Mouse (Mus musculus) heart, adult 9 months (tissue): Measurements from ENCODE around the gene Ankub1.

Source experiments
- DNase-seq, 2 experiments: peaks; one replicate each; pipeline ENCODE4 v3.0.0; 2022; ENCODE audit warnings: low spot score in 2 of 2

Gene Ankub1

GRCm38 (mm10) chr3:57692719-57693118, at the start of gene Ankub1:
Gene Ankub1, minus strand, starts transcription at chr3:57692799.
- no peak for DNase-seq

GRCm38 (mm10) chr3:57739830-57740229, 47.2 kb upstream of the Ankub1 start:
- DNase-seq = no peak

GRCm38 (mm10) chr3:57736419-57737095, 44.0 kb upstream of the Ankub1 start:
- no peak for DNase-seq

- peak; percentile 98 for DNase-seq
These were observed 43.1 kb upstream of the Ankub1 start, which contains the start of gene Rnf13 for GRCm38 (mm10) chr3:57735511-57736370. Gene Rnf13, plus strand, starts transcription at chr3:57736062.

GRCm38 (mm10) chr3:57732206-57732915, 39.8 kb upstream of the Ankub1 start:
- no peak for DNase-seq

- DNase-seq = no peak
These were observed 21.6 kb upstream of the Ankub1 start for GRCm38 (mm10) chr3:57714151-57714550.

GRCm38 (mm10) chr3:57696779-57697178, 4.2 kb upstream of the Ankub1 start:
- DNase-seq = no peak

GRCm38 (mm10) chr3:57696249-57696648, 3.6 kb upstream of the Ankub1 start:
- no peak for DNase-seq

- DNase-seq = no peak
These were observed 827 bp downstream of the Ankub1 start for GRCm38 (mm10) chr3:57691772-57692171.

- DNase-seq = peak; percentile 10 to 17
These were observed 14.8 kb downstream of the Ankub1 start for GRCm38 (mm10) chr3:57677786-57678185.

- DNase-seq = no peak
These were observed 18.5 kb downstream of the Ankub1 start for GRCm38 (mm10) chr3:57674075-57674474.

- DNase-seq = peak; percentile 16 to 33
These were observed 19.0 kb downstream of the Ankub1 start for GRCm38 (mm10) chr3:57673586-57673985.

- peak; percentile 17 to 69 for DNase-seq
These were observed 25.4 kb downstream of the Ankub1 start for GRCm38 (mm10) chr3:57667054-57667723.

- no peak for DNase-seq
These were observed 26.7 kb downstream of the Ankub1 start for GRCm38 (mm10) chr3:57665880-57666279.

GRCm38 (mm10) chr3:57664682-57665081, 27.9 kb downstream of the Ankub1 start:
- DNase-seq = no peak

- DNase-seq = peak in 1 of 2 experiments; percentile 30
These were observed 28.9 kb downstream of the Ankub1 start for GRCm38 (mm10) chr3:57663731-57664130.

GRCm38 (mm10) chr3:57658608-57659007, 34.0 kb downstream of the Ankub1 start:
- no peak for DNase-seq

- no peak for DNase-seq
These were observed 39.0 kb downstream of the Ankub1 start for GRCm38 (mm10) chr3:57653646-57654045.

- DNase-seq = no peak
These were observed 40.1 kb downstream of the Ankub1 start for GRCm38 (mm10) chr3:57652485-57652884.

- DNase-seq = no peak
These were observed 40.7 kb downstream of the Ankub1 start for GRCm38 (mm10) chr3:57651865-57652259.

GRCm38 (mm10) chr3:57651231-57651864, 41.3 kb downstream of the Ankub1 start, which contains the start of gene Commd2:
Gene Commd2, minus strand, starts transcription at chr3:57651715.
- peak; percentile 73 to 83 for DNase-seq
